Mouse (Mus musculus): ENCODE measurements around the gene Abhd4. TPM values are rescaled to one million over a fixed set of nuclear protein-coding genes. Genes with fewer than 3 reads are reported as not detected.

Gene Abhd4
- polyA plus RNA-seq (2015; fragmentation: Nextera tagmentation; extraction: Ambion mirVana), result 45.9 and 53.2 TPM in 2 replicates

GRCm38 (mm10) chr14:54253741-54254291 is at the start of gene Abhd4, which contains the start of gene Dad1:
Gene Abhd4, plus strand, starts transcription at chr14:54254188.
Gene Dad1, minus strand, starts transcription at chr14:54254104.
- peak within 1 kb of the TSS; percentile 89 for H3K4me2 ChIP-seq
- no peaks in the 10 kb centered on the region for H3K27me3 ChIP-seq (replicated peaks)
- H3K4me3 ChIP-seq, result peak within 1 kb of the TSS; percentile 88
- H3K9me3 ChIP-seq, result no peaks in the 10 kb centered on the region
- peaks cover 54% of the 10 kb centered on the region for H3K4me1 ChIP-seq
- WGBS, result under 1% methylated on average over 39 of the region's 39 CpGs
- H3K27ac ChIP-seq, result peak within 1 kb of the TSS; percentile 90
- H3K36me3 ChIP-seq (replicated peaks), result no peaks in the 10 kb centered on the region
- H3K9ac ChIP-seq, result peak within 1 kb of the TSS; percentile 76
- ATAC-seq (replicated peaks), result peak; percentile 100

DNA sequence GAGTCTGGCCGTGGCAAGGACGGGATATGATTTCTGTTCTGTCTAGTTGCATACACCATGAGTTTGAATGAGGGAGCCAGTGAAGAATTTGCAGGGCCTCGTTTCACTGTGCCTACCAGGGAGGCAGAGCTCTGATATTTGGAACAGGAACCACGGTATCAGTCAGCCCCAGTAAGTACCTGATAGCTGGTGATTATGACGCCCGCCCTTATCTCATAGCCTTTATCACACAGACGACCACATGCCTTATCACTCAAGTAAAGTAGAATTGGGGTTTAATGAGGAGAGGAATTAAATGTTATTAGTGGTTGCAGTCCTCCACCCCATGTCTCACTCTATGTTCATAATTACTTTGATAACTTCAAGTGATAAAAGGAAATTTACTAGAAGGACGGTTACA is 49.7 kb upstream of the Abhd4 start:
- Histone ChIP-seq H3K4me3 (no peak overlapping the region), H3K4me1 (no peaks in the 10 kb centered on the region), H3K27ac (no peak overlapping the region), H3K9me3 (no peaks in the 10 kb centered on the region), H3K27me3 (replicated peaks) (no peaks in the 10 kb centered on the region), H3K36me3 (replicated peaks) (no peaks in the 10 kb centered on the region), H3K9ac (no peak overlapping the region), H3K4me2 (no peak overlapping the region)
- 79% methylated on average over 8 of the region's 8 CpGs for WGBS
- ATAC-seq (replicated peaks), result no peak

DNA sequence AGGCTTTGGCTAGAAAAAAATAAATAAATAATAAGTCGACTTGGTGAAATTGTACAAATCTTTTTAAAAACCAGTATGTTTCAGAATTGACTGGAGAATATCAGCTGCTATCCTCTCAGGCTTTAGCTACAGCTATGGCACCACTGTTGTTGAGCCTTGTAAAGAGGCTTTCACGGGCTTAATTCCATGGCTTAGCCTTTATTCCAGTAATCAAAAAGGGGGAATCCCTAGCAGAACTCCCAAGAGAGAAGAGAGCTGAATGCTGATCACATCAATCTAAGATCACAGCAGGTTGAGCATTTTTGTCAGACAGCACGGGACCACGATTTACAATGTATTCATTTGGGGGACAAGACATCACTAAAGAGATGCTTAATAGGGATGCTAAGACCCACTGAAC is 49.2 kb upstream of the Abhd4 start:
- Histone ChIP-seq H3K4me1 (no peaks in the 10 kb centered on the region), H3K4me2 (no peak overlapping the region), H3K27me3 (replicated peaks) (no peaks in the 10 kb centered on the region), H3K4me3 (no peak overlapping the region), H3K9me3 (no peaks in the 10 kb centered on the region), H3K36me3 (replicated peaks) (no peaks in the 10 kb centered on the region), H3K27ac (no peak overlapping the region), H3K9ac (no peak overlapping the region)
- 30% methylated on average over 4 of the region's 4 CpGs for WGBS
- ATAC-seq (replicated peaks), result no peak

DNA sequence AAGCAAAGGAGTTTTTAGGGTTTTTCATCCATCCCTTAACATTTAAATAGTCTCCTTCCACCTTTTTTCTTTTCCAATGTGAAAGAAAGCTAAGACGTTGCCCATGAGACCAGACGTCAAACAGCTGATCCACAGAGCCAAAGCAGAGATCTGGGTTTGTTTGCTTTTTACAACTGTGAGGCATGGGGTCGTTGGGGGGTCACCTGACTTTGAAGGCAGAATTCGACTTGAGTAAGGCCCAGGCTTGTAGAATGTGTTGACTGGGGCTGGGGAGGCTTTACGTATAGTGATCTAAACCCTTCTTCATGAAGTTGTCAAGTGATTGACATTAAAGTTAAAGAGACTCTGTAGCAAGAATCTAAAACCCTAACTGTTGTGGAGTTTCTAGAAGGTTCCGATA is 48.1 kb upstream of the Abhd4 start:
- H3K27me3 ChIP-seq (replicated peaks), result no peaks in the 10 kb centered on the region
- 70% methylated on average over 6 of the region's 6 CpGs for WGBS
- H3K4me1 ChIP-seq, result no peaks in the 10 kb centered on the region
- H3K27ac ChIP-seq, result no peak overlapping the region
- H3K4me2 ChIP-seq, result no peak overlapping the region
- no peak overlapping the region for H3K4me3 ChIP-seq
- no peaks in the 10 kb centered on the region for H3K36me3 ChIP-seq (replicated peaks)
- no peaks in the 10 kb centered on the region for H3K9me3 ChIP-seq
- no peak overlapping the region for H3K9ac ChIP-seq
- ATAC-seq (replicated peaks), result no peak

DNA sequence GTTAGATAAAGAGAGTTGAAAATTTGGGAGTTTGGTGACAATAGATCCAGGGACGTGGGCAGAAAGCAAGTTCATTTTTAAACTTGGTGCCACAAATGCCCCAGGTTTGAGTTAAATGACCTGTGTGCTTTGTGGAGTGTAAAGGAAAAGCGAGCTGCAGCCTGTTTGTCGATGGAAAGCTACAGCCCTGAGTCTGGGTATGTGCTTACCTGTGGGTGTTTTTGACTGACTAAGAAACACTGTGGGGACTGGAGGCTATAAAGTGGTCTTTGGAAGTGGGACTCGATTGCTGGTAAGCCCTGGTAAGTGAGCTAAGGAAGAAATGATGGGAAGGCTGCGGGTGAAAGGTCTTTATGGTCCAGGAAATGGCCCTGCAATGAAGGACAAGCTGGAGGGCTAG is 47.7 kb upstream of the Abhd4 start:
- WGBS, result 90% methylated on average over 5 of the region's 5 CpGs
- Histone ChIP-seq H3K4me1 (no peaks in the 10 kb centered on the region), H3K27me3 (replicated peaks) (no peaks in the 10 kb centered on the region), H3K4me2 (no peak overlapping the region), H3K27ac (no peak overlapping the region), H3K36me3 (replicated peaks) (no peaks in the 10 kb centered on the region), H3K4me3 (no peak overlapping the region), H3K9ac (no peak overlapping the region), H3K9me3 (no peaks in the 10 kb centered on the region)
- ATAC-seq (replicated peaks), result no peak

DNA sequence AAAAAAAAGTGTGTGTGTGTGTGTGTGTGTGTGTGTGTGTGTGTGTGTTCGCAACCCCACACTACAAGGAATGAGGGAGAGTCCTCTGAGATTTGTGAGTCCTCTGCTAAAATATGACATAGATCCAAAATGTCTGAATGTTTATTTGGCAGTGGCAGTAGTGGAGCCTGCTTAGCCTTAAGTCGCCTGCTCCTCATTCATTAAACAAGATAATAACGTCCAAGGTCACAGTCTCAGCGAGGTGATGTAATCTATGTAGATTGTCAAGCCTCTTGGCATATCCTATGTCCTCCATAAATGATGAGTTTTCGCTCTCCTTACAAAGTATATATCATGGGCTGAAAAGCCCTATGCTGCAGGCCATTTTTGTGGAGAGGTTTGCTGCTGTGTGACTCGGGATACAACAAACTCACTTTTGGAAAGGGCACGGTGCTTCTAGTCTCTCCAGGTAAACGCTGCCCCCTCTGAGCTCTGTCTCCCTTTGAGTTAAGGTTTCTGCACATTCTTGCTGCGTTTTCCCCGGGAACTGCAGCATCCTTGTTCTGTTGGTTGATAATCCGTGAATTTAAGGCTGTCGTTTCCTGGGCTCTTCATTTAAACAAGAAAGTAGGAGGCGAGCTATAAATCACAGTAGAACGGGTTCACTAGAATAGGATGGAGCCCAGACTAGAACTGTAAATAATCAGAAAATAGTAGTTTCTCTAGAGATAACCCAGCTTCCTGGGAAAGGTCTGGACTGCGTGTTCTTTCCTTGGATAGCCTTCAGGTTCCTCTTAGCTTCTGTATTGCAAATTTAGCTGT is 47.0 kb upstream of the Abhd4 start:
- no peak overlapping the region for H3K27ac ChIP-seq
- ATAC-seq (replicated peaks), result no peak
- H3K4me1 ChIP-seq, result no peaks in the 10 kb centered on the region
- 74% methylated on average over 15 of the region's 15 CpGs for WGBS
- no peak overlapping the region for H3K4me2 ChIP-seq
- H3K9ac ChIP-seq, result no peak overlapping the region
- no peaks in the 10 kb centered on the region for H3K9me3 ChIP-seq
- H3K36me3 ChIP-seq (replicated peaks), result no peaks in the 10 kb centered on the region
- H3K4me3 ChIP-seq, result no peak overlapping the region
- no peaks in the 10 kb centered on the region for H3K27me3 ChIP-seq (replicated peaks)

GRCm38 (mm10) chr14:54207924-54208323 is 46.1 kb upstream of the Abhd4 start:
- no peak for ATAC-seq (replicated peaks)
- H3K4me2 ChIP-seq, result no peak overlapping the region
- H3K36me3 ChIP-seq (replicated peaks), result no peaks in the 10 kb centered on the region
- H3K4me3 ChIP-seq, result no peak overlapping the region
- no peaks in the 10 kb centered on the region for H3K4me1 ChIP-seq
- no peak overlapping the region for H3K27ac ChIP-seq
- H3K9ac ChIP-seq, result no peak overlapping the region
- H3K9me3 ChIP-seq, result no peaks in the 10 kb centered on the region
- H3K27me3 ChIP-seq (replicated peaks), result no peaks in the 10 kb centered on the region
- 86% methylated on average over 5 of the region's 5 CpGs for WGBS

- Histone ChIP-seq H3K9me3 (no peaks in the 10 kb centered on the region), H3K4me1 (no peaks in the 10 kb centered on the region), H3K27ac (no peak overlapping the region), H3K36me3 (replicated peaks) (no peaks in the 10 kb centered on the region), H3K9ac (no peak overlapping the region), H3K4me2 (no peak overlapping the region), H3K27me3 (replicated peaks) (no peaks in the 10 kb centered on the region), H3K4me3 (no peak overlapping the region)
- WGBS, result 70% methylated on average over 6 of the region's 6 CpGs
- no peak for ATAC-seq (replicated peaks)
Measured at GRCm38 (mm10) chr14:54208741-54209140, 45.2 kb upstream of the Abhd4 start.

- no peak for ATAC-seq (replicated peaks)
- Histone ChIP-seq H3K9me3 (no peaks in the 10 kb centered on the region), H3K36me3 (replicated peaks) (no peaks in the 10 kb centered on the region), H3K4me3 (no peak overlapping the region), H3K4me2 (no peak overlapping the region), H3K27me3 (replicated peaks) (no peaks in the 10 kb centered on the region), H3K27ac (no peak overlapping the region), H3K4me1 (no peaks in the 10 kb centered on the region), H3K9ac (no peak overlapping the region)
- 79% methylated on average over 5 of the region's 5 CpGs for WGBS
Measured at GRCm38 (mm10) chr14:54209932-54210331, 44.1 kb upstream of the Abhd4 start.

GRCm38 (mm10) chr14:54210401-54210800 is 43.6 kb upstream of the Abhd4 start:
- Histone ChIP-seq H3K4me1 (no peaks in the 10 kb centered on the region), H3K9me3 (no peaks in the 10 kb centered on the region), H3K36me3 (replicated peaks) (no peaks in the 10 kb centered on the region), H3K9ac (no peak overlapping the region), H3K27me3 (replicated peaks) (no peaks in the 10 kb centered on the region), H3K4me2 (no peak overlapping the region), H3K27ac (no peak overlapping the region), H3K4me3 (no peak overlapping the region)
- no peak for ATAC-seq (replicated peaks)
- WGBS, result 90% methylated on average over 2 of the region's 2 CpGs

DNA sequence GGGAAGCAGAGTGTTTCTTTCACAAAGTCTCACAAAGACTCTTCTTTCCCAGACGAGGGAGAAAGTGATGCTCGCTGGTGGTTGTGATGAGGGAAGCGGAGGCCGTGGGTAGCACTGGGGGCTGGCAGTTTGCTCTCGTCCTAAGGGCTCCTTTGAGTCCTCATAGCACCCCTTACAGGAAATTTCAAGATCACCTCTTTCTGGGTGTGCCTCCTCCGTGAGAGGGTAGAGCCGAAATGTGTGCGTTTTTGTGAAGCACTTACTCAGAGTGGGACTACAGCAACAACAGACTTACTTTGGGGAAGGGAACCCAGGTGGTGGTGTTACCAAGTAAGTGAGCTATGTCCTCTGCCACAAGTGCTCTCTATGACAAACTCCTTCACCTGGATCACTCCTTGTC is 42.8 kb upstream of the Abhd4 start:
- no peak for ATAC-seq (replicated peaks)
- H3K9me3 ChIP-seq, result no peaks in the 10 kb centered on the region

GRCm38 (mm10) chr14:54211755-54212154 is 42.2 kb upstream of the Abhd4 start:
- no peak for ATAC-seq (replicated peaks)
- WGBS, result 85% methylated on average over 5 of the region's 5 CpGs
- H3K4me1 ChIP-seq, result no peaks in the 10 kb centered on the region

More for the DNA sequence above, 42.8 kb upstream of the Abhd4 start:
- Histone ChIP-seq H3K27ac (no peak overlapping the region), H3K9ac (no peak overlapping the region), H3K4me1 (no peaks in the 10 kb centered on the region), H3K4me2 (no peak overlapping the region), H3K4me3 (no peak overlapping the region), H3K27me3 (replicated peaks) (no peaks in the 10 kb centered on the region), H3K36me3 (replicated peaks) (no peaks in the 10 kb centered on the region)
- 89% methylated on average over 8 of the region's 8 CpGs for WGBS

GRCm38 (mm10) chr14:54213734-54214133 is 40.3 kb upstream of the Abhd4 start:
- H3K36me3 ChIP-seq (replicated peaks), result no peaks in the 10 kb centered on the region
- 61% methylated on average over 2 of the region's 2 CpGs for WGBS

More at GRCm38 (mm10) chr14:54211755-54212154, 42.2 kb upstream of the Abhd4 start:
- H3K9ac ChIP-seq, result no peak overlapping the region
- H3K4me3 ChIP-seq, result no peak overlapping the region
- no peaks in the 10 kb centered on the region for H3K9me3 ChIP-seq
- H3K27ac ChIP-seq, result no peak overlapping the region
- no peaks in the 10 kb centered on the region for H3K36me3 ChIP-seq (replicated peaks)
- no peaks in the 10 kb centered on the region for H3K27me3 ChIP-seq (replicated peaks)
- H3K4me2 ChIP-seq, result no peak overlapping the region

More at GRCm38 (mm10) chr14:54213734-54214133, 40.3 kb upstream of the Abhd4 start:
- H3K9ac ChIP-seq, result no peak overlapping the region
- no peak overlapping the region for H3K4me3 ChIP-seq
- H3K4me2 ChIP-seq, result no peak overlapping the region
- no peak overlapping the region for H3K27ac ChIP-seq
- H3K4me1 ChIP-seq, result no peaks in the 10 kb centered on the region
- H3K9me3 ChIP-seq, result no peaks in the 10 kb centered on the region
- no peaks in the 10 kb centered on the region for H3K27me3 ChIP-seq (replicated peaks)
- ATAC-seq (replicated peaks), result no peak
